Mouse (Mus musculus) forebrain, embryonic 10.5 days (tissue): Measurements from ENCODE around the gene Olfr193. TPM values are rescaled to one million over a fixed set of nuclear protein-coding genes. Genes with fewer than 3 reads are reported as not detected.
"Not testable (repeated sequence)": the region's sequence is repeated elsewhere in the genome, so short reads cannot be mapped to it uniquely, and the experiment has no call there.

Experiments
- DNase-seq: peaks from one replicate; pipeline ENCODE4 v3.0.0-alpha.2; 2017; ENCODE audit warnings: low spot score; ENCODE audit errors: extremely low spot score
- H3K27ac ChIP-seq: fragments of 300-500 bp; sonication (generic); 2 replicates; pipeline ENCODE4 v1.5.1; 2016; ENCODE audit warnings: mild to moderate bottlenecking
- H3K27me3 ChIP-seq: fragments of 300-500 bp; sonication (generic); 2 replicates; pipeline ENCODE4 v1.6.1; 2016; ENCODE audit warnings: mild to moderate bottlenecking; ENCODE audit not compliant: poor library complexity, severe bottlenecking
- H3K36me3 ChIP-seq: fragments of 300-500 bp; sonication (generic); replicated peaks from 2 replicates; pipeline ENCODE4 v1.6.1; 2016; ENCODE audit warnings: mild to moderate bottlenecking, moderate library complexity
- H3K4me1 ChIP-seq: fragments of 300-500 bp; sonication (generic); 2 replicates; pipeline ENCODE4 v1.6.1; 2016
- H3K4me3 ChIP-seq: fragments of 300-500 bp; sonication (generic); 2 replicates; pipeline ENCODE4 v1.5.1; 2016; ENCODE audit warnings: mild to moderate bottlenecking, moderate library complexity
- H3K9me3 ChIP-seq: fragments of 300-500 bp; sonication (generic); 2 replicates; pipeline ENCODE4 v1.6.1; 2016; ENCODE audit warnings: mild to moderate bottlenecking, moderate library complexity
- WGBS: fragments of 180-500 bp; shearing (Covaris S2); methylation state at CpG from one replicate; pipeline ENCODE4 v1.1.7; 2016; 5-methylcytosine and 5-hydroxymethylcytosine counted together
- polyA plus RNA-seq: library from polyadenylated mRNA; unstranded; fragments of >200 nt; fragmentation: Nextera tagmentation; extraction: Ambion mirVana; gene quantifications from 2 replicates; pipeline ENCODE4 v1.2.1, GENCODE M21; 2016

The Olfr193 gene
- not detected in 2 replicates for polyA plus RNA-seq

DNA sequence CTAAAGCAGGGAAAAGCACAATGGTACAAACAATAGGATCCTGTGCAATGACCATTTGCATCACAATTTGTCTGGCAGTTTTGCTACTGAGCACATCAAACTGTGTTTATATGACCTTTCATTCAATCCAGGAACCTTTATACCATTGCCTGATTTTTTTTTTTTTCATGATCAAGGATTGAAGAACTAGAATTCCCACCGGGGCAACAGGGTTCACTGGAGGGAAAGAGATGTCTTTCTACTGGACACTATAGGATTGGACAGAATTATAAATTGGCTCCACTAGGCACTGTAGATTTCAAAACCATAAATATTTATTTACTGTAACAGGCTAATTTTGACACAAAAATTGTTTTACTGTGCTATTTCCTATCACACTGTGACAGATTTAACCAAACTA, at the start of gene Olfr193:
Gene Olfr193, minus strand, starts transcription at position 101 of the 400 bp plus-strand sequence.
- DNase-seq, result no peak
- no peaks in the 10 kb centered on the region for H3K27me3 ChIP-seq
- no peaks in the 10 kb centered on the region for H3K4me1 ChIP-seq
- H3K9me3 ChIP-seq, result peaks cover 3% of the 10 kb centered on the region; the same call in 1 of the 2 replicates
- WGBS, result 93% methylated on average over 1 of the region's 1 CpGs
- H3K4me3 ChIP-seq, result no peak within 1 kb of the TSS
- H3K36me3 ChIP-seq, result no peaks in the 10 kb centered on the region
- H3K27ac ChIP-seq, result no peak within 1 kb of the TSS

DNA sequence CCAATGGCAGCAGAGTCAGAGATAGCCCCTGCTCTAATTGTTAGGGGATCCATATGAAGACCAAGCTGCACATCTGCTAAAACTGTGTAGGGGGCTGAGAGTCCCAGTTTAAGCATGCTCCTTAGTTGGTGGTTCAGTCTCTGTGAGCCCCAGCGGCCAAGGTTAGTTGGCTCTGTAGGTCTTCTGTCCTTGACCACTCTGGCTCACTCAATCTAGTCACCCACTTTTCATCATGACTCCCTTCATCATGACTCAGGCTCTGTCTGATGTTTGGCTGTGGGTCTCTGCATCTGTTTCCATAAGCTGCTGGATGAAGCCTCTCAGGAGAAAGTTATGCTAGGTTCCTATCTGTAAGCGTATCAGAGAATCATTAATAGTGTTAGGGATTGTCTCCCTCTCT, 40.3 kb upstream of the Olfr193 start:
- no peak overlapping the region for H3K27ac ChIP-seq
- H3K27me3 ChIP-seq, result no peaks in the 10 kb centered on the region
- no peak overlapping the region for H3K4me3 ChIP-seq
- no peaks in the 10 kb centered on the region for H3K9me3 ChIP-seq
- H3K4me1 ChIP-seq, result no peaks in the 10 kb centered on the region
- no peak for DNase-seq
- 90% methylated on average over 2 of the region's 2 CpGs for WGBS
- H3K36me3 ChIP-seq, result no peaks in the 10 kb centered on the region

GRCm38 (mm10) chr16:59146746-59147145, 35.1 kb upstream of the Olfr193 start, which contains the start of gene Olfr195:
TSS of gene Olfr195 (plus strand) at chr16:59147046.
- Histone ChIP-seq H3K9me3 (no peaks in the 10 kb centered on the region), H3K36me3 (no peaks in the 10 kb centered on the region), H3K4me1 (no peaks in the 10 kb centered on the region), H3K4me3 (no peak within 1 kb of the TSS), H3K27me3 (no peaks in the 10 kb centered on the region), H3K27ac (no peak within 1 kb of the TSS)
- WGBS, result 89% methylated on average over 1 of the region's 1 CpGs
- DNase-seq, result no peak

DNA sequence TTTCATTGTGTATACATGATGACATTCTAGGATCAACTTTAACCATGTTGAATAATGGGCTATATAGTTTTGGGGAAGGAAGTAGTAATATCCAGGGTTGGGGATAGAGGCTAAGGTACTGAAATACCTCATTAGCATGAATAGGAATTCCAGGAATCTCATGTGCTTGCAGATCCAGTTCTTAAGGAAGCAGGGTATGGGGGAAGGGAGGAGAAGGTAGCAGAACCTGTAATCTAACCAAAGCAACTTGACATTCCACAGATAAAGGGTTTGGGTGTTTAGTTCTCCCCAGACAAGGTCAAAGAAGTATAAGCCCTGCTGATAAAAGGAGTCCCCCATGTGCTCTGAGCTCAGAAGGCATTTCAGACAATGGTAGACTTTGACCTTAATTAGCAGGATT, 29.4 kb upstream of the Olfr193 start:
- no peak for DNase-seq
- Histone ChIP-seq H3K36me3 (no peaks in the 10 kb centered on the region), H3K27ac (no peak overlapping the region), H3K9me3 (no peaks in the 10 kb centered on the region), H3K4me3 (no peak overlapping the region), H3K4me1 (no peaks in the 10 kb centered on the region), H3K27me3 (no peaks in the 10 kb centered on the region)

DNA sequence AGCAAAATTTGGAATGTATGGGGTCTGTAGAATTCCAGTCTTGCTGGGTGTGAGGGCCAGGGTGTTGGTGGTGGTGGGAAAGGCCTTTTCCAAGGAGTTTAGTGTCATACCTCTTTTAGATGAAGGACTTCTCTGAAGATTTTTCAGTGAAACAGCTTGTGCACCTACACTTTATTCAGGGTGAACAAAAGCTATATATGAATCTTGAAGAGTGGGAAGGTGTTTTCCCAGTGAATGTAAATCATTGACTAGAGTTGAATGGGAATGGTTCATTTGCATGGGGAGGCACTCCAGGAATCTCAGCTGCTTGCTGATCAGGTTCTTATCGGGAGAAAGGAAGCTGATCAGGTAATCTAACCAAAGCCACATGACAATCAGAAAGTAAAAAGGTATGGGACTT, 19.1 kb upstream of the Olfr193 start:
- no peak overlapping the region for H3K27ac ChIP-seq

DNA sequence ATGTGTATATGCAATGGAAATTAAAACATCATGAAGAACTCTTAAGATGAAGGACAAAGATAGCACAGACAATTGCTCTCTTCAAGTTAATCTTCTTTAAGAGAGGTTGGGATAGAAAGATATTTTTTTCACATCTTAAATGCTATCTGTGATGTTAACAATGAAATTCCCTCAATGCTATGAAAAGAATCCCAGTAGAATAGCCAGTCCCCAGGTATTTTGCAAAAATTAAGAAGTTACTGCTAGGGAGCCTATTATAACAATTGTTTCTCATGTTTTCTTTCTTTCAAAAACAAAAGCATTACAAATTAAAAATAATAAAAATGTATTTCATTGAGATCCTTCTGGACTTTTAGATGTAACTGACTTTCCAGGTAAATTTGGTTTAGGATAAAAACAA, 9.3 kb upstream of the Olfr193 start, which contains the start of gene Olfr194:
Gene Olfr194, minus strand, starts transcription at position 101 of the 400 bp plus-strand sequence.
- no peak for DNase-seq
- Histone ChIP-seq H3K4me3 (no peak within 1 kb of the TSS), H3K27ac (no peak within 1 kb of the TSS), H3K27me3 (no peaks in the 10 kb centered on the region), H3K36me3 (no peaks in the 10 kb centered on the region), H3K9me3 (peaks cover 3% of the 10 kb centered on the region; the same call in 1 of the 2 replicates), H3K4me1 (no peaks in the 10 kb centered on the region)

More for the DNA sequence above, 19.1 kb upstream of the Olfr193 start:
- H3K27me3 ChIP-seq, result no peaks in the 10 kb centered on the region
- no peaks in the 10 kb centered on the region for H3K36me3 ChIP-seq
- DNase-seq, result no peak
- H3K4me3 ChIP-seq, result no peak overlapping the region
- peaks cover 17% of the 10 kb centered on the region for H3K9me3 ChIP-seq
- 86% methylated on average over 1 of the region's 1 CpGs for WGBS
- no peaks in the 10 kb centered on the region for H3K4me1 ChIP-seq

DNA sequence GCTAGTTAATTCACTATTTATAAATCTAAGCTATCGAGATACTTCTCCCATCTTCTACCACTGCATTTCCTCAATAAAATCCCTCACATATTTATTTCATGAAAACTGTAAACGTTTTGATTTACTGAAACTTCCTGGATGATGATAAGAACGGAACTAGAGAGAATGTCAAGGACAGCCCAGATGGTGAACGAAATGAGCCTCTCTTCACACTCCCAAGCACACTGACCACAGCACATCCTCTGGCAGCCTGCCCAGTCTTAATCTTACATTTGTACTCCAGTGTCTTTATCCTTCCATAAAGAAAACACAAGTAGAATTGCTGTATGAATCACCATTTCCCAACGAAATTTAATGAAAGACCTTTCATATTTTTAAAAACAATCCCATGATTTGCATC, 3.2 kb downstream of the Olfr193 start:
- not testable (repeated sequence) for H3K36me3 ChIP-seq, H3K27me3 ChIP-seq, H3K9me3 ChIP-seq, H3K4me3 ChIP-seq, H3K4me1 ChIP-seq, H3K27ac ChIP-seq, DNase-seq
- WGBS, result 81% methylated on average over 5 of the region's 5 CpGs

GRCm38 (mm10) chr16:59105312-59105711, 6.4 kb downstream of the Olfr193 start:
- Histone ChIP-seq H3K9me3 (0 out of 2 replicates have a peak, but pooled peaks cover 4% of the 10 kb centered on the region), H3K27me3 (no peaks in the 10 kb centered on the region), H3K36me3 (no peaks in the 10 kb centered on the region), H3K4me3 (no peak overlapping the region), H3K4me1 (no peaks in the 10 kb centered on the region), H3K27ac (no peak overlapping the region)
- DNase-seq, result no peak
- WGBS, result 84% methylated on average over 2 of the region's 2 CpGs

- not testable (repeated sequence) for H3K36me3 ChIP-seq, H3K4me3 ChIP-seq, DNase-seq, H3K4me1 ChIP-seq, H3K27me3 ChIP-seq, H3K9me3 ChIP-seq, H3K27ac ChIP-seq
- WGBS, result 77% methylated on average over 1 of the region's 1 CpGs
Observed at GRCm38 (mm10) chr16:59089722-59090121, 22.0 kb downstream of the Olfr193 start, which contains the start of gene Olfr191. TSS of gene Olfr191 (minus strand) at chr16:59089822.

DNA sequence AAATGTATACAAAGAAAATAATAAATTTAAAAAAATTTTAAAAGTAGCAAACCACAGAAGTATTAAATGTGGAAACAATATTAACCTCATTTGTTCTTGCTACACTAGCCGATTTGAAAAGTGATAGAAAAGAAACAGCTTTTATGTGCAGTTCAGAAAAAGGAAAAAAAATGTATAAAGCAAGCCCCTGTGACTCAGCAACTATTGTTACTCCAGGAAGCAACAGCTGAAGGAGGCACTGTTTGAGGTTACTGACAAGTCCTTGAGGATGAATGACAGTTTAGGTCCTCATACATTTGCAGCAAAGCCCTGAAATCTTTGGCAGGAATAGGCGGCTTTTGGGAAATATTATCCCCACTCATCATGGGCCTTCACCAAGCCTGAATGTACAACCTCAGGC, 30.6 kb downstream of the Olfr193 start:
- not testable (repeated sequence) for DNase-seq, H3K4me3 ChIP-seq, H3K36me3 ChIP-seq, H3K9me3 ChIP-seq, H3K4me1 ChIP-seq, H3K27me3 ChIP-seq, H3K27ac ChIP-seq
- 86% methylated on average over 2 of the region's 2 CpGs for WGBS

- Histone ChIP-seq H3K4me1 (no peaks in the 10 kb centered on the region), H3K4me3 (no peak within 1 kb of the TSS), H3K27ac (no peak within 1 kb of the TSS), H3K9me3 (no peaks in the 10 kb centered on the region), H3K27me3 (no peaks in the 10 kb centered on the region), H3K36me3 (no peaks in the 10 kb centered on the region)
- no peak for DNase-seq
- WGBS, result 91% methylated on average over 5 of the region's 5 CpGs
Observed at GRCm38 (mm10) chr16:59077905-59078304, 33.8 kb downstream of the Olfr193 start, which contains the start of gene Olfr190. TSS of gene Olfr190 (minus strand) at chr16:59078005.

DNA sequence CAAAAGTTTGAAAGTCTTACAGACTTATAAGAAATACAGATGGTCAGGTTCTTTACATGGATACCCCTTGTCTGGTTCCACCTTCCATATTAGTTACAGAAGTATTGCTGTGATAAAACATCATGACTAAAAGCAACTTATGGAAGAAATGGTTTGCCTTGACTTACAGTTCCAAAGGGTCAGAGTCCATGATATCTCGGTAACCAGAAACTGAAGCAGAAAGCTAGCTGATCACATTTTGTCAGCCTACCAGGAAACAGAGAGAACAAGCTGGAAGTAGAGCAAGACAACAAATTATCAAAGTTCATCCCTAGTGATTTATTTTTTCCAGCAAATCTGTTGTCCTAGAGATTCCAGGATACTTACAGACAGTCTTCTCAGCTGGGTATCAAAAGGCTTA, 38.2 kb downstream of the Olfr193 start:
- 92% methylated on average over 1 of the region's 1 CpGs for WGBS
- no peak for DNase-seq
- no peaks in the 10 kb centered on the region for H3K4me1 ChIP-seq
- H3K27me3 ChIP-seq, result no peaks in the 10 kb centered on the region
- H3K27ac ChIP-seq, result no peak overlapping the region
- no peak overlapping the region for H3K4me3 ChIP-seq
- H3K9me3 ChIP-seq, result no peaks in the 10 kb centered on the region
- H3K36me3 ChIP-seq, result no peaks in the 10 kb centered on the region

DNA sequence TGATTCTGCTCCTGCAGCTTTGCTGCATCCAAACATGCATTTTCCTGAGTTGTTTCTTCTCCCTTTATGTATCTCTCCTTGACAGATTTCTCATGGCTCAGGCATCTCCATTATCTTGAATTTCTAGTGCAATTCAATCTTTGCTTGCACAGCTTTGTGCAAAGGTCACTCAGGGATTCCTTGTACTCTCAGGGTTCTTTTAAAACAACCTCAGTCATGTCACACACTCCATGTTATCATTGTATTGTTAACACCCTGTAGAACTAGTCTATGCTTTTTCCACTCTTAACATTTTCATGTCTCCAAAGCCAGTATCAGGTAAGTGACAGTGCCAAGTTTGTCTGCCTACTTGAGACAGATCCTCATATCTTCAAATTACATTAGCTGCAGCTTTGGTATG, 39.9 kb downstream of the Olfr193 start:
- Histone ChIP-seq H3K36me3 (no peaks in the 10 kb centered on the region), H3K9me3 (no peaks in the 10 kb centered on the region)
- no peak for DNase-seq

GRCm38 (mm10) chr16:59062411-59062810, 49.3 kb downstream of the Olfr193 start:
- DNase-seq, H3K9me3 ChIP-seq: not testable (repeated sequence)
- WGBS, result 86% methylated on average over 3 of the region's 3 CpGs

More for the DNA sequence above, 39.9 kb downstream of the Olfr193 start:
- Histone ChIP-seq H3K4me3 (no peak overlapping the region), H3K27ac (no peak overlapping the region), H3K4me1 (no peaks in the 10 kb centered on the region), H3K27me3 (no peaks in the 10 kb centered on the region)

More at GRCm38 (mm10) chr16:59062411-59062810, 49.3 kb downstream of the Olfr193 start:
- not testable (repeated sequence) for H3K27me3 ChIP-seq, H3K4me3 ChIP-seq, H3K27ac ChIP-seq, H3K36me3 ChIP-seq, H3K4me1 ChIP-seq
